Mouse (Mus musculus): Measurements from ENCODE around the gene Vps50.

Gene Vps50

GRCm38 (mm10) chr6:3620428-3621387, 122.5 kb downstream of the Vps50 start:
- peak; percentile 43 for DNase-seq (ENCODE audit: extremely low read depth, insufficient read length, low spot score)

Data from 3134 (cell line).